Mouse (Mus musculus): ENCODE measurements at regions not wholly inside any gene's neighbourhood (a gene's known extent, or its start where the extent isn't known, plus 50 kb on each side); places are given as distances from the start of the nearest gene placed in this dataset.

DNA sequence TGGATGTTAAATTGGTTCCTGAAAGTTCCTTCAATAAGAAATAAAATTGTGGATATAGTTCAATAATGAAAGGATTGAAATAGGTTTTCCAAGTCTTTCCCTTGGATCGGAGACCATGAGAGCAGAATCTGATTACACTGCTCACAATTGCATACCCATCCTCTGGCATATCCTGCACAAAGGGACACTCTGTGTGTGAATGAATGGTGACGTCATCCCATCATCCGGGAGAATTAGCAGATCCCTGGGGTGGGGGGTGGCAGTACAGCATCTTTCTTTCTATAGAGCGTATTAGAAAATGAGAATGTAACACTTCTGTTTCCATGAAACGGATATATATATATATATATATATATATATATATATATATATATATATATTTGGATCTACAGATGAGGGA, 139.2 kb upstream of the Zeb2 start:
- ATAC-seq (ENCODE audit: insufficient number of reproducible peaks, low FRiP score, low TSS enrichment, low read depth) (no peak), DNase-seq (ENCODE audit: low spot score) (no peak)
- Histone ChIP-seq H3K4me3 (ENCODE audit: low read depth, low read length) (no peak overlapping the region), H3K9me3 (ENCODE audit: control insufficient read depth, low read length) (no peaks in the 10 kb centered on the region), H3K9ac (ENCODE audit: low read length) (no peak overlapping the region), H3K4me1 (ENCODE audit: control insufficient read depth, insufficient read depth, low read length) (no peaks in the 10 kb centered on the region), H3K27ac (replicated peaks; ENCODE audit: low read depth, low read length) (no peak overlapping the region), H3K36me3 (ENCODE audit: control insufficient read depth, insufficient read depth, low read length) (no peaks in the 10 kb centered on the region), H3K4me2 (ENCODE audit: low read depth, severe bottlenecking) (no peak overlapping the region), H3K27me3 (ENCODE audit: control insufficient read depth, insufficient read depth, low read length) (no peaks in the 10 kb centered on the region)
- 95% methylated on average over 5 of the region's 5 CpGs for WGBS

- H3K9me3 ChIP-seq (ENCODE audit: control insufficient read depth, low read length), result no peaks in the 10 kb centered on the region
- H3K4me1 ChIP-seq (ENCODE audit: control insufficient read depth, insufficient read depth, low read length), result no peaks in the 10 kb centered on the region
- H3K4me3 ChIP-seq (ENCODE audit: low read depth, low read length), result no peak overlapping the region
- no peaks in the 10 kb centered on the region for H3K36me3 ChIP-seq (ENCODE audit: control insufficient read depth, insufficient read depth, low read length)
- DNase-seq (ENCODE audit: low spot score) (no peak), ATAC-seq (ENCODE audit: insufficient number of reproducible peaks, low FRiP score, low TSS enrichment, low read depth) (no peak)
- H3K4me2 ChIP-seq (ENCODE audit: low read depth, severe bottlenecking), result no peak overlapping the region
- no peak overlapping the region for H3K9ac ChIP-seq (ENCODE audit: low read length)
- 25% methylated on average over 4 of the region's 4 CpGs for WGBS
- H3K27ac ChIP-seq (replicated peaks; ENCODE audit: low read depth, low read length), result no peak overlapping the region
- 0 out of 2 replicates have a peak, but pooled peaks cover 2% of the 10 kb centered on the region for H3K27me3 ChIP-seq (ENCODE audit: control insufficient read depth, insufficient read depth, low read length)
Observed at GRCm38 (mm10) chr2:45253936-45254335, 136.7 kb upstream of the Zeb2 start.

GRCm38 (mm10) chr2:45252321-45252720, 135.1 kb upstream of the Zeb2 start:
- H3K36me3 ChIP-seq (ENCODE audit: control insufficient read depth, insufficient read depth, low read length), result no peaks in the 10 kb centered on the region
- no peak overlapping the region for H3K4me2 ChIP-seq (ENCODE audit: low read depth, severe bottlenecking)
- H3K9me3 ChIP-seq (ENCODE audit: control insufficient read depth, low read length), result no peaks in the 10 kb centered on the region
- no peaks in the 10 kb centered on the region for H3K4me1 ChIP-seq (ENCODE audit: control insufficient read depth, insufficient read depth, low read length)
- H3K4me3 ChIP-seq (ENCODE audit: low read depth, low read length), result no peak overlapping the region
- no peak overlapping the region for H3K9ac ChIP-seq (ENCODE audit: low read length)
- H3K27me3 ChIP-seq (ENCODE audit: control insufficient read depth, insufficient read depth, low read length), result 0 out of 2 replicates have a peak, but pooled peaks cover 2% of the 10 kb centered on the region
- no peak overlapping the region for H3K27ac ChIP-seq (replicated peaks; ENCODE audit: low read depth, low read length)
- ATAC-seq (ENCODE audit: insufficient number of reproducible peaks, low FRiP score, low TSS enrichment, low read depth) (no peak), DNase-seq (ENCODE audit: low spot score) (no peak)
- 86% methylated on average over 4 of the region's 4 CpGs for WGBS

DNA sequence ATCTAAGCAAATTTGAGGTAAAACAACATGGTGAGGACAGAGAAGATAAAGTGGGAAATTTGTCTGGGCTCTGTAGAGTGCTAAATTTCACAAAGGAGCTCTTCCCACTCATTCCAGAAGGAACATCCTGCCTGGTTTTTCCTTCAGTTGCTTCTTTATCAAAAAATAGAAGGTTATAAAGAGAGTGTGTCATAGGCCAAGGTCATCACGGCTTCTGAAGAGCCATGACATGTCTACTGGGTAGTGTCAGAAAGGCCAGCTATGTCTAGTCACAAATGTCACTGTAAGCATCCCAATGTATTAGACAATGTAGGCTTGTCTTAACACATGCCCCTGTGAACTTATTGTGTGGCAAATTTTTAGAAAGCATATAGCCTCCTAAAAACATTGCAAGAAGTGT, 132.5 kb upstream of the Zeb2 start:
- Histone ChIP-seq H3K27me3 (ENCODE audit: control insufficient read depth, insufficient read depth, low read length) (0 out of 2 replicates have a peak, but pooled peaks cover 2% of the 10 kb centered on the region), H3K36me3 (ENCODE audit: control insufficient read depth, insufficient read depth, low read length) (no peaks in the 10 kb centered on the region), H3K27ac (replicated peaks; ENCODE audit: low read depth, low read length) (no peak overlapping the region), H3K9ac (ENCODE audit: low read length) (no peak overlapping the region), H3K4me1 (ENCODE audit: control insufficient read depth, insufficient read depth, low read length) (no peaks in the 10 kb centered on the region), H3K4me2 (ENCODE audit: low read depth, severe bottlenecking) (no peak overlapping the region), H3K9me3 (ENCODE audit: control insufficient read depth, low read length) (no peaks in the 10 kb centered on the region), H3K4me3 (ENCODE audit: low read depth, low read length) (no peak overlapping the region)
- 92% methylated on average over 1 of the region's 1 CpGs for whole genome bisulfite sequencing
- DNase-seq (ENCODE audit: low spot score) (no peak), ATAC-seq (ENCODE audit: insufficient number of reproducible peaks, low FRiP score, low TSS enrichment, low read depth) (no peak)

- no peak overlapping the region for H3K4me3 ChIP-seq (ENCODE audit: low read depth, low read length)
- no peaks in the 10 kb centered on the region for H3K36me3 ChIP-seq (ENCODE audit: control insufficient read depth, insufficient read depth, low read length)
- no peak overlapping the region for H3K27ac ChIP-seq (replicated peaks; ENCODE audit: low read depth, low read length)
- H3K9me3 ChIP-seq (ENCODE audit: control insufficient read depth, low read length), result no peaks in the 10 kb centered on the region
- H3K4me1 ChIP-seq (ENCODE audit: control insufficient read depth, insufficient read depth, low read length), result no peaks in the 10 kb centered on the region
- no peak for ATAC-seq (ENCODE audit: insufficient number of reproducible peaks, low FRiP score, low TSS enrichment, low read depth)
- 86% methylated on average over 10 of the region's 10 CpGs for WGBS
- H3K4me2 ChIP-seq (ENCODE audit: low read depth, severe bottlenecking), result no peak overlapping the region
- no peak for DNase-seq (ENCODE audit: low spot score)
- H3K9ac ChIP-seq (ENCODE audit: low read length), result no peak overlapping the region
- H3K27me3 ChIP-seq (ENCODE audit: control insufficient read depth, insufficient read depth, low read length), result 0 out of 2 replicates have a peak, but pooled peaks cover 2% of the 10 kb centered on the region
Observed at GRCm38 (mm10) chr2:45246061-45246945, 129.1 kb upstream of the Zeb2 start.

DNA sequence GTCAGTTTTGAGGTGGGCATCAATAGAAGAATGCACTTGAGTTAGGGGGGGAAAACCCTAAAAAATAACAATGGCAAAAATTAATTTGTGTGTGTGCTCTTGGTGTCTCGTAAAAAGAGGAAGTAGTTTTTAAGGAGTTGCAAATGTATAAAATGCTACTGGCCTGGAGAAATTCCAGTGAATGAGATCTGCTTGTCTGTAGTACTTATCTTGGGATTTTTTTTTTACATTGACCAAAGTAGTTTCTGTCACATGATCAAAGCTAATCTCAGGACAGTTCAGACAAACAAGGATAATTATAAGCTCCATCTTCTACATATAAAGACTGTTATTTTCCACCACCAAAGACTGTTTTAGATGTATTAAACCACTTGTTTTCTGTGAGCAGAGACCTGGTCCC, 128.3 kb upstream of the Zeb2 start:
- DNase-seq (ENCODE audit: low spot score) (no peak), ATAC-seq (ENCODE audit: insufficient number of reproducible peaks, low FRiP score, low TSS enrichment, low read depth) (no peak)
- Histone ChIP-seq H3K36me3 (ENCODE audit: control insufficient read depth, insufficient read depth, low read length) (no peaks in the 10 kb centered on the region), H3K9ac (ENCODE audit: low read length) (no peak overlapping the region), H3K4me1 (ENCODE audit: control insufficient read depth, insufficient read depth, low read length) (no peaks in the 10 kb centered on the region), H3K27ac (replicated peaks; ENCODE audit: low read depth, low read length) (no peak overlapping the region), H3K9me3 (ENCODE audit: control insufficient read depth, low read length) (no peaks in the 10 kb centered on the region), H3K27me3 (ENCODE audit: control insufficient read depth, insufficient read depth, low read length) (0 out of 2 replicates have a peak, but pooled peaks cover 1% of the 10 kb centered on the region), H3K4me2 (ENCODE audit: low read depth, severe bottlenecking) (no peak overlapping the region), H3K4me3 (ENCODE audit: low read depth, low read length) (no peak overlapping the region)
- 92% methylated on average over 1 of the region's 1 CpGs for WGBS

- H3K4me2 ChIP-seq (ENCODE audit: low read depth, severe bottlenecking), result no peak overlapping the region
- H3K27me3 ChIP-seq (ENCODE audit: control insufficient read depth, insufficient read depth, low read length), result no peaks in the 10 kb centered on the region
- H3K9ac ChIP-seq (ENCODE audit: low read length), result no peak overlapping the region
- DNase-seq (ENCODE audit: low spot score) (no peak), ATAC-seq (ENCODE audit: insufficient number of reproducible peaks, low FRiP score, low TSS enrichment, low read depth) (no peak)
- no peaks in the 10 kb centered on the region for H3K9me3 ChIP-seq (ENCODE audit: control insufficient read depth, low read length)
- H3K36me3 ChIP-seq (ENCODE audit: control insufficient read depth, insufficient read depth, low read length), result no peaks in the 10 kb centered on the region
- H3K4me1 ChIP-seq (ENCODE audit: control insufficient read depth, insufficient read depth, low read length), result no peaks in the 10 kb centered on the region
- no peak overlapping the region for H3K27ac ChIP-seq (replicated peaks; ENCODE audit: low read depth, low read length)
- H3K4me3 ChIP-seq (ENCODE audit: low read depth, low read length), result no peak overlapping the region
- WGBS, result 84% methylated on average over 14 of the region's 14 CpGs
Observed at GRCm38 (mm10) chr2:45244491-45244890, 127.3 kb upstream of the Zeb2 start.

DNA sequence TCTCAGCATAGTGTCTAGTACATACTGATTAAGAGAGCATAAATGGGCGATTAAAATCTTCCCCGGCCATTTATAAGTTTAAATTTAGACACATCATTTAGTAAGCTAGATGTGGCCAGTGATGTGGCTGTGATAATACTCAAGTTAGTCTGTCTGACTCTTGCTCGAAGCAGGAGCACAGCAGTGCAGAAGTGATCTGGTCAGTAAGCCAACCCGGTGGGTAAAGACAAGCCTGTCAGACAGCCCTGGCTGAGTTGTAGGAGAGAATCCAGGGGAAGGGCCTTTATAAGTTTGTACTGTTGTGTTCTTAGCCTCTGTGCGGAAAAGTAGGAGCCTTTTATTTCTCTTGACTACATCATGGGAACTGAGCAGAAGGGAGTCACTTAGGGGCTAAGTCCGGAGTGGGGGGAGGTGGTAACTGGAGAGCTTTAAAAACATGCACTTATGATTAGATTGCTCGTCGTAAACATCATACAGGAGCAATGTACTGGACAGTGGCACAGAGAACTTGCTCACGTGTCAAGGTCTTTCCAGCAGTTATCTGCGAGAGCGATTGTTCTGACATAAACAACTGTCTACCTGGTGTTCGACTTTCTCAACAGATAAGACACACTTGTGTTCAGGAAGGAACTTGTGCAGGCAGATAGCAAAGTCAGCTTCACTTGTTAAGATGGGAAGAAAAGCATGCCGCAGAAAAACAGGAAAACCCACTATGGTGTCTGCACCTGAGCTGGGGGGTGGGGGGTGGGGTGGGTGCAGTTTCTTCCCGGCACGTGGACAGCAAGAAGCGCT, 122.5 kb upstream of the Zeb2 start:
- 79% methylated on average over 16 of the region's 16 CpGs for WGBS
- no peak overlapping the region for H3K9ac ChIP-seq (ENCODE audit: low read length)
- no peak for DNase-seq (ENCODE audit: low spot score)
- no peak for ATAC-seq (ENCODE audit: insufficient number of reproducible peaks, low FRiP score, low TSS enrichment, low read depth)
- no peaks in the 10 kb centered on the region for H3K9me3 ChIP-seq (ENCODE audit: control insufficient read depth, low read length)
- no peak overlapping the region for H3K27ac ChIP-seq (replicated peaks; ENCODE audit: low read depth, low read length)
- H3K4me3 ChIP-seq (ENCODE audit: low read depth, low read length), result no peak overlapping the region
- no peaks in the 10 kb centered on the region for H3K27me3 ChIP-seq (ENCODE audit: control insufficient read depth, insufficient read depth, low read length)
- no peak overlapping the region for H3K4me2 ChIP-seq (ENCODE audit: low read depth, severe bottlenecking)
- H3K36me3 ChIP-seq (ENCODE audit: control insufficient read depth, insufficient read depth, low read length), result no peaks in the 10 kb centered on the region
- H3K4me1 ChIP-seq (ENCODE audit: control insufficient read depth, insufficient read depth, low read length), result no peaks in the 10 kb centered on the region

Data from limb, embryonic 11.5 days (tissue).